Mouse (Mus musculus): ENCODE results near the gene Gng12.

Gng12 gene

GRCm38 (mm10) chr6:66915592-66915991, 19.4 kb downstream of the Gng12 start:
- no peak for DNase-seq (ENCODE audit: low read depth, low spot score)

GRCm38 (mm10) chr6:66917032-66917431, 20.8 kb downstream of the Gng12 start:
- no peak for DNase-seq (ENCODE audit: low read depth, low spot score)

GRCm38 (mm10) chr6:66920786-66921185, 24.6 kb downstream of the Gng12 start:
- no peak for DNase-seq (ENCODE audit: low read depth, low spot score)

- DNase-seq (ENCODE audit: low read depth, low spot score): no peak
Observed at GRCm38 (mm10) chr6:66921755-66922154, 25.6 kb downstream of the Gng12 start.

- no peak for DNase-seq (ENCODE audit: low read depth, low spot score)
Observed at GRCm38 (mm10) chr6:66922501-66922900, 26.3 kb downstream of the Gng12 start.

- DNase-seq (ENCODE audit: low read depth, low spot score): no peak
Observed at GRCm38 (mm10) chr6:66923851-66924250, 27.7 kb downstream of the Gng12 start.

GRCm38 (mm10) chr6:66924315-66924965, 28.2 kb downstream of the Gng12 start:
- DNase-seq (ENCODE audit: low read depth, low spot score): no peak

GRCm38 (mm10) chr6:66926269-66926668, 30.1 kb downstream of the Gng12 start:
- DNase-seq (ENCODE audit: low read depth, low spot score): no peak

GRCm38 (mm10) chr6:66928972-66929645, 32.9 kb downstream of the Gng12 start:
- DNase-seq (ENCODE audit: low read depth, low spot score): no peak

GRCm38 (mm10) chr6:66929694-66930093, 33.5 kb downstream of the Gng12 start:
- DNase-seq (ENCODE audit: low read depth, low spot score): no peak

GRCm38 (mm10) chr6:66932206-66932819, 36.1 kb downstream of the Gng12 start:
- no peak for DNase-seq (ENCODE audit: low read depth, low spot score)

- DNase-seq (ENCODE audit: low read depth, low spot score): no peak
Observed at GRCm38 (mm10) chr6:66940656-66941235, 44.5 kb downstream of the Gng12 start.

- no peak for DNase-seq (ENCODE audit: low read depth, low spot score)
Observed at GRCm38 (mm10) chr6:66941792-66942191, 45.6 kb downstream of the Gng12 start.

GRCm38 (mm10) chr6:66942826-66943225, 46.6 kb downstream of the Gng12 start:
- no peak for DNase-seq (ENCODE audit: low read depth, low spot score)

- DNase-seq (ENCODE audit: low read depth, low spot score): no peak
Observed at GRCm38 (mm10) chr6:66943367-66944189, 47.4 kb downstream of the Gng12 start.

- no peak for DNase-seq (ENCODE audit: low read depth, low spot score)
Observed at GRCm38 (mm10) chr6:66944190-66945003, 48.2 kb downstream of the Gng12 start.

- DNase-seq (ENCODE audit: low read depth, low spot score): no peak
Observed at GRCm38 (mm10) chr6:66945004-66945356, 48.8 kb downstream of the Gng12 start.

GRCm38 (mm10) chr6:66948111-66948510, 51.9 kb downstream of the Gng12 start:
- DNase-seq (ENCODE audit: low read depth, low spot score): no peak

GRCm38 (mm10) chr6:66948848-66949247, 52.7 kb downstream of the Gng12 start:
- DNase-seq (ENCODE audit: low read depth, low spot score): no peak

- DNase-seq (ENCODE audit: low read depth, low spot score): no peak
Observed at GRCm38 (mm10) chr6:66951726-66952418, 55.7 kb downstream of the Gng12 start.
